Mouse (Mus musculus) embryonic fibroblast, embryonic 13.5 days (primary cell): ENCODE measurements around the gene Chad.

Experiments
- CTCF ChIP-seq: IDR thresholded peaks from 2 replicates; pipeline ENCODE4 v1.5.1; 2011; ENCODE audit warnings: mild to moderate bottlenecking, control low read depth, low read length, moderate library complexity, borderline replicate concordance; ENCODE audit not compliant: insufficient read depth
- POLR2A ChIP-seq: IDR thresholded peaks from 2 replicates; pipeline ENCODE4 v1.6.1; 2011; ENCODE audit warnings: low read depth, mild to moderate bottlenecking, control low read depth, low read length, moderate library complexity

GRCm38 (mm10) chr11:94585091-94585490 lies 20.2 kb downstream of the Chad start:
- TF ChIP-seq CTCF, result no peak
- TF ChIP-seq POLR2A, result no peak
